Mouse (Mus musculus) intestine, embryonic 14.5 days (tissue): ENCODE measurements at regions not wholly inside any gene's neighbourhood (a gene's known extent, or its start where the extent isn't known, plus 50 kb on each side); places are given as distances from the start of the nearest gene placed in this dataset.

Experiments used
- ATAC-seq: fragments of 200-750 bp; cut with Nextera tagmentation; replicated peaks from 2 replicates; pipeline ENCODE4 v1.8.0; 2017; ENCODE audit warnings: low read depth, moderate number of reproducible peaks, moderate TSS enrichment, moderate library complexity; ENCODE audit not compliant: low FRiP score, low TSS enrichment
- DNase-seq: peaks from one replicate; pipeline ENCODE4 v3.0.0-alpha.2; 2018; ENCODE audit warnings: low spot score
- H3K27ac ChIP-seq: fragments of 300-500 bp; sonication (generic); 2 replicates; pipeline ENCODE4 v1.5.1; 2014; ENCODE audit warnings: low read depth, mild to moderate bottlenecking, control low read depth
- H3K27me3 ChIP-seq: fragments of 300-500 bp; sonication (generic); replicated peaks from 2 replicates; pipeline ENCODE4 v1.6.1; 2014; ENCODE audit warnings: low read length, control low read depth; ENCODE audit not compliant: control insufficient read depth, insufficient read depth
- H3K36me3 ChIP-seq: fragments of 300-500 bp; sonication (generic); 2 replicates; pipeline ENCODE4 v1.6.1; 2014; ENCODE audit warnings: low read length, control low read depth; ENCODE audit not compliant: control insufficient read depth, insufficient read depth
- H3K4me1 ChIP-seq: fragments of 300-500 bp; sonication (generic); replicated peaks from 2 replicates; pipeline ENCODE4 v1.6.1; 2014; ENCODE audit warnings: low read length, control low read depth, mixed read lengths; ENCODE audit not compliant: control insufficient read depth, insufficient read depth
- H3K4me2 ChIP-seq: fragments of 300-500 bp; sonication (generic); 2 replicates; pipeline ENCODE4 v1.6.1; 2014; ENCODE audit warnings: low read length
- H3K4me3 ChIP-seq: fragments of 300-500 bp; sonication (generic); 2 replicates; pipeline ENCODE4 v1.5.1; 2014; ENCODE audit warnings: low read depth, low read length, control low read depth, mixed read lengths
- H3K9ac ChIP-seq: fragments of 300-500 bp; sonication (generic); 2 replicates; pipeline ENCODE4 v1.6.1; 2014; ENCODE audit warnings: mild to moderate bottlenecking, low read length
- H3K9me3 ChIP-seq: fragments of 300-500 bp; sonication (generic); 2 replicates; pipeline ENCODE4 v1.6.1; 2016; ENCODE audit warnings: low read length, control low read depth; ENCODE audit not compliant: control insufficient read depth
- WGBS: fragments of 180-500 bp; shearing (Covaris S2); extraction: QIAGEN DNeasy Blood & Tissue Kit; methylation state at CpG from one replicate; pipeline ENCODE4 v1.1.7; 2014; 5-methylcytosine and 5-hydroxymethylcytosine counted together

GRCm38 (mm10) chr15:97188545-97188944 is 58.4 kb upstream of the Pced1b start:
- ATAC-seq: no peak
- no peak overlapping the region for H3K9ac ChIP-seq
- no peak overlapping the region for H3K4me3 ChIP-seq
- no peak overlapping the region for H3K4me2 ChIP-seq
- H3K36me3 ChIP-seq: no peaks in the 10 kb centered on the region
- H3K27me3 ChIP-seq: no peaks in the 10 kb centered on the region
- H3K27ac ChIP-seq: no peak overlapping the region
- no peaks in the 10 kb centered on the region for H3K9me3 ChIP-seq
- 78% methylated on average over 17 of the region's 17 CpGs for WGBS
- H3K4me1 ChIP-seq: peaks cover 4% of the 10 kb centered on the region; the same call in 1 of the 2 replicates
- no peak for DNase-seq

- no peak overlapping the region for H3K4me3 ChIP-seq
- H3K27ac ChIP-seq: no peak overlapping the region
- 33% methylated on average over 3 of the region's 3 CpGs for WGBS
- H3K36me3 ChIP-seq: no peaks in the 10 kb centered on the region
- no peak overlapping the region for H3K9ac ChIP-seq
- H3K9me3 ChIP-seq: no peaks in the 10 kb centered on the region
- peaks cover 4% of the 10 kb centered on the region; the same call in 1 of the 2 replicates for H3K4me1 ChIP-seq
- ATAC-seq: no peak
- H3K27me3 ChIP-seq: no peaks in the 10 kb centered on the region
- no peak overlapping the region for H3K4me2 ChIP-seq
- no peak for DNase-seq
Measured at GRCm38 (mm10) chr15:97187831-97188230, 59.1 kb upstream of the Pced1b start.

GRCm38 (mm10) chr15:97186034-97186433 is 60.9 kb upstream of the Pced1b start:
- DNase-seq (no peak), ATAC-seq (no peak)
- Histone ChIP-seq H3K4me2 (no peak overlapping the region), H3K4me3 (no peak overlapping the region), H3K36me3 (no peaks in the 10 kb centered on the region), H3K27me3 (no peaks in the 10 kb centered on the region), H3K27ac (no peak overlapping the region), H3K9ac (no peak overlapping the region), H3K9me3 (no peaks in the 10 kb centered on the region), H3K4me1 (peaks cover 4% of the 10 kb centered on the region; the same call in 1 of the 2 replicates)
- WGBS: 52% methylated on average over 8 of the region's 8 CpGs

- 34% methylated on average over 9 of the region's 9 CpGs for WGBS
- 0 out of 2 replicates have a peak, but pooled peaks have one; percentile 32 for ATAC-seq
- Histone ChIP-seq H3K27me3 (no peaks in the 10 kb centered on the region), H3K9ac (no peak overlapping the region), H3K27ac (no peak overlapping the region), H3K36me3 (no peaks in the 10 kb centered on the region), H3K4me2 (no peak overlapping the region), H3K4me3 (no peak overlapping the region), H3K9me3 (no peaks in the 10 kb centered on the region), H3K4me1 (peaks cover 4% of the 10 kb centered on the region; the same call in 1 of the 2 replicates)
- DNase-seq: no peak
Measured at GRCm38 (mm10) chr15:97182617-97183038, 64.3 kb upstream of the Pced1b start.

GRCm38 (mm10) chr15:97180970-97181669 is 65.8 kb upstream of the Pced1b start:
- Histone ChIP-seq H3K9me3 (no peaks in the 10 kb centered on the region), H3K4me2 (no peak overlapping the region), H3K27me3 (no peaks in the 10 kb centered on the region), H3K9ac (no peak overlapping the region), H3K27ac (no peak overlapping the region), H3K36me3 (no peaks in the 10 kb centered on the region), H3K4me3 (no peak overlapping the region), H3K4me1 (no peaks in the 10 kb centered on the region; the same call in 1 of the 2 replicates)
- 64% methylated on average over 9 of the region's 9 CpGs for WGBS
- ATAC-seq: no peak
- no peak for DNase-seq

GRCm38 (mm10) chr15:97178286-97178685 is 68.6 kb upstream of the Pced1b start:
- peaks cover 10% of the 10 kb centered on the region; the same call in 1 of the 2 replicates for H3K4me1 ChIP-seq
- no peak overlapping the region for H3K9ac ChIP-seq
- no peaks in the 10 kb centered on the region for H3K36me3 ChIP-seq
- no peak overlapping the region for H3K4me3 ChIP-seq
- no peaks in the 10 kb centered on the region for H3K9me3 ChIP-seq
- H3K27me3 ChIP-seq: no peaks in the 10 kb centered on the region
- DNase-seq (no peak), ATAC-seq (no peak)
- H3K4me2 ChIP-seq: no peak overlapping the region
- H3K27ac ChIP-seq: no peak overlapping the region
- WGBS: 60% methylated on average over 3 of the region's 3 CpGs

GRCm38 (mm10) chr15:97177806-97178205 is 69.1 kb upstream of the Pced1b start:
- DNase-seq (no peak), ATAC-seq (no peak)
- H3K9ac ChIP-seq: no peak overlapping the region
- H3K36me3 ChIP-seq: no peaks in the 10 kb centered on the region
- no peak overlapping the region for H3K4me3 ChIP-seq
- H3K4me2 ChIP-seq: no peak overlapping the region
- peaks cover 14% of the 10 kb centered on the region for H3K4me1 ChIP-seq
- no peak overlapping the region for H3K27ac ChIP-seq
- whole genome bisulfite sequencing: 68% methylated on average over 4 of the region's 4 CpGs
- H3K9me3 ChIP-seq: no peaks in the 10 kb centered on the region
- no peaks in the 10 kb centered on the region for H3K27me3 ChIP-seq

- ATAC-seq: peak; percentile 63; the same call in 1 of the 2 replicates
- no peak overlapping the region for H3K9ac ChIP-seq
- H3K9me3 ChIP-seq: no peaks in the 10 kb centered on the region
- H3K4me3 ChIP-seq: no peak overlapping the region
- H3K4me1 ChIP-seq: peaks cover 19% of the 10 kb centered on the region
- DNase-seq: no peak
- no peaks in the 10 kb centered on the region for H3K36me3 ChIP-seq
- no peaks in the 10 kb centered on the region for H3K27me3 ChIP-seq
- H3K27ac ChIP-seq: peak overlapping the region; percentile 67
- H3K4me2 ChIP-seq: no peak overlapping the region
- 20% methylated on average over 5 of the region's 5 CpGs for WGBS
Measured at GRCm38 (mm10) chr15:97174989-97175388, 71.9 kb upstream of the Pced1b start.

GRCm38 (mm10) chr15:97173233-97173632 is 73.7 kb upstream of the Pced1b start:
- WGBS: 55% methylated on average over 17 of the region's 17 CpGs
- H3K9me3 ChIP-seq: no peaks in the 10 kb centered on the region
- ATAC-seq: peak; percentile 68
- peaks cover 19% of the 10 kb centered on the region for H3K4me1 ChIP-seq
- H3K9ac ChIP-seq: no peak overlapping the region
- no peaks in the 10 kb centered on the region for H3K27me3 ChIP-seq
- peak overlapping the region; percentile 40 for H3K27ac ChIP-seq
- H3K4me3 ChIP-seq: no peak overlapping the region
- H3K36me3 ChIP-seq: no peaks in the 10 kb centered on the region
- H3K4me2 ChIP-seq: no peak overlapping the region
- no peak for DNase-seq
